In the genomic region with DNA sequence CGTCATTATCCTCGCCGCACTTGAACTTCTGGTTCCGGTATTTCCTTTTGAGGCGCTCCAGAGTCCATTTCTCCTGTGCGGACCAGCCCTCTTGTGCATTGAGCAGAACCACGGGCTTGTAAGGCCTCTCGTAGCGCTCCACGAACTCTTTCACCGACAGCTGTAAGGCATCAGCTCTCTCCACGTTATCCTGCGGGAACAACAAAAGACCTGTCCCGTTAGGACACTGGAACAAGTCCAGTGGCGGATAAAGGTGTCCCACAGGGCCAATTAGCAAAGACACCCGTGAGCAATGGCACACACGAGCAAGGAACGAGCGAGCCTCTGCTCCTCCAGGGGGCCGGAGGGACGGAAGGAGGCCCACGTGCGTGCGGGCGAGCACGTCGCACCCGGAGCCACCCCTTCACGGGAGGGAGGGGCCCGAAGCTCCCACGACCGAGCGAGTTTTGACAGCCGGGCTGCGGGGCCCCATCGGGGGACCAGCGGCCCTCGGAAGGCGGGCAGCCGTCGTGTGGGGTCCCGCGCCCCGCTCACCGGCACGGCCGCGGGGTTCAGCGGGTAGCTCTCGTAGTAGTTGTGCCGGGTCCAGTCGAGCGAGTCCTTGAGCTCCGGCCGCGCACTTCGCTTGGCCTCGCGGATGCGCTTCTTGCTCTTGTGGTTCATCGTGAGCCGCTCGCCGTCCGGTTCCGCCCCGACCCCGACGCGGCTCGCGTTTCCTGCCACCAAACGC, we compare ENCODE assay signal across 8 mouse cellular contexts. TPM values are rescaled to one million over a fixed set of nuclear protein-coding genes. Genes with fewer than 3 reads are reported as not detected.
DNase-seq lines count a peak whose midpoint lies in the region; ATAC-seq and TF ChIP-seq lines count a peak whose summit lies in the region.

No protein-coding gene starts in this region.

- peak overlapping the region; percentile 93 for H3K4me3 ChIP-seq in gastrocnemius, adult 2 months
- H3K4me3 ChIP-seq in hindbrain, embryonic 16.5 days (ENCODE audit: low read length), result peak overlapping the region; percentile 86
- peak overlapping the region; percentile 78 for H3K4me3 ChIP-seq in left cerebral cortex, adult 2 months

- peak overlapping the region; percentile 99 for H3K27ac ChIP-seq in gastrocnemius, adult 2 months
- H3K27ac ChIP-seq in hindbrain, embryonic 16.5 days (ENCODE audit: low read depth, low read length), result peak overlapping the region; percentile 98
- H3K27ac ChIP-seq in left cerebral cortex, adult 2 months, result peak overlapping the region; percentile 92

- TF ChIP-seq CTCF in gastrocnemius, adult 2 months (IDR thresholded peaks at IDR 0.05), result no peak
- TF ChIP-seq CTCF in left cerebral cortex, adult 2 months (IDR thresholded peaks at IDR 0.05), result no peak; the same call in 1 of the 2 replicates

- H3K36me3 ChIP-seq in hindbrain, embryonic 16.5 days (ENCODE audit: control insufficient read depth, insufficient read depth, low read length), result peaks cover 19% of the 10 kb centered on the region

- H3K4me2 ChIP-seq in hindbrain, embryonic 16.5 days (ENCODE audit: low read length), result peak overlapping the region; percentile 61

- H3K9me3 ChIP-seq in hindbrain, embryonic 16.5 days (ENCODE audit: control insufficient read depth, low read length), result no peaks in the 10 kb centered on the region

- peak; percentile 45 for ATAC-seq in activated CD4-positive, CD25-positive, alpha-beta regulatory T cell, adult 4 months
- peak; percentile 67 for ATAC-seq in hindbrain, embryonic 16.5 days

- intact Hi-C loops in gastrocnemius, adult 2 months (cut with DNase I), result loop anchor here (1.0 kb wide), 1 partner anchor 10 kb away; the partner anchor contains the start of gene Mfsd11
- intact Hi-C loops in left cerebral cortex, adult 2 months (cut with DNase I), result loop anchor here (1.0 kb wide), 1 partner anchor 11 kb away; the partner anchor contains the start of gene Srsf2

- peak; percentile 68 to 73 for DNase-seq in cerebellum, postnatal 36 days
- DNase-seq in gastrocnemius, adult 2 months, result peak; percentile 80
- peak; percentile 69 to 76 for DNase-seq in left cerebral cortex, adult 2 months (ENCODE audit: extremely low spot score in 1 of 2, low spot score in 2 of 2)
- DNase-seq in lung, postnatal 4 days, result peak; percentile 76 to 84
- peak; percentile 67 for DNase-seq in retina, embryonic 14.5 days (ENCODE audit: low spot score)
- peak; percentile 81 for DNase-seq in thymus, postnatal 4 days

- H3K9ac ChIP-seq in hindbrain, embryonic 16.5 days (ENCODE audit: low read depth, low read length), result peak overlapping the region; percentile 88

- WGBS in hindbrain, embryonic 16.5 days, result under 1% methylated on average over 61 of the region's 73 CpGs

- H3K4me1 ChIP-seq in hindbrain, embryonic 16.5 days (ENCODE audit: control insufficient read depth, insufficient read depth, low read depth, low read length), result peaks cover 32% of the 10 kb centered on the region

- no peaks in the 10 kb centered on the region for H3K27me3 ChIP-seq in hindbrain, embryonic 16.5 days (replicated peaks; ENCODE audit: control insufficient read depth, insufficient read depth, low read length)

RNA-seq across cellular contexts. Expression of gene Mettl23, which starts 0.4 kb away (rescaled TPM):
- polyA plus RNA-seq in activated CD4-positive, CD25-positive, alpha-beta regulatory T cell, adult 4 months (2017; shearing (Covaris generic)), result 100 to 1,000 TPM; 105 to 149 TPM
- total RNA-seq in gastrocnemius, adult 2 months (2021), result 10 to 100 TPM; 35.4 to 42.9 TPM
- polyA plus RNA-seq in hindbrain, embryonic 16.5 days (2015; fragmentation: Nextera tagmentation; extraction: Ambion mirVana), result 62.6 and 62.8 TPM in 2 replicates
- total RNA-seq in left cerebral cortex, adult 2 months (2021), result 10 to 100 TPM; 23.9 to 26.3 TPM

RNA-seq across cellular contexts. Expression of gene Jmjd6, which starts 0.6 kb away (rescaled TPM):
- 10 to 100 TPM; 50.0 to 55.7 TPM for polyA plus RNA-seq in activated CD4-positive, CD25-positive, alpha-beta regulatory T cell, adult 4 months (2017; shearing (Covaris generic))
- 10 to 100 TPM; 21.7 to 30.4 TPM for total RNA-seq in gastrocnemius, adult 2 months (2021)
- polyA plus RNA-seq in hindbrain, embryonic 16.5 days (2015; fragmentation: Nextera tagmentation; extraction: Ambion mirVana), result 67.2 and 70.2 TPM in 2 replicates
- total RNA-seq in left cerebral cortex, adult 2 months (2021), result 10 to 100 TPM; 29.7 to 35.9 TPM

RNA-seq across cellular contexts. Expression of gene Mfsd11, which starts 9.5 kb away (rescaled TPM):
- polyA plus RNA-seq in activated CD4-positive, CD25-positive, alpha-beta regulatory T cell, adult 4 months (2017; shearing (Covaris generic)), result 10 to 100 TPM; 18.9 to 21.1 TPM
- 10 to 100 TPM; 21.5 to 23.9 TPM for total RNA-seq in gastrocnemius, adult 2 months (2021)
- polyA plus RNA-seq in hindbrain, embryonic 16.5 days (2015; fragmentation: Nextera tagmentation; extraction: Ambion mirVana), result 52.1 and 52.7 TPM in 2 replicates
- 10 to 100 TPM; 39.3 to 41.8 TPM for total RNA-seq in left cerebral cortex, adult 2 months (2021)

RNA-seq across cellular contexts. Expression of gene Srsf2, which starts 10.2 kb away (rescaled TPM):
- 100 to 1,000 TPM; 256 to 305 TPM for polyA plus RNA-seq in activated CD4-positive, CD25-positive, alpha-beta regulatory T cell, adult 4 months (2017; shearing (Covaris generic))
- total RNA-seq in gastrocnemius, adult 2 months (2021), result 10 to 100 TPM; 81.8 to 84.8 TPM
- polyA plus RNA-seq in hindbrain, embryonic 16.5 days (2015; fragmentation: Nextera tagmentation; extraction: Ambion mirVana), result 469 and 518 TPM in 2 replicates
- 100 to 1,000 TPM; 150 to 158 TPM for total RNA-seq in left cerebral cortex, adult 2 months (2021)

RNA-seq across cellular contexts. Expression of gene Mxra7, which starts 14.8 kb away (rescaled TPM):
- not detected for polyA plus RNA-seq in activated CD4-positive, CD25-positive, alpha-beta regulatory T cell, adult 4 months (2017; shearing (Covaris generic))
- 10 to 100 TPM in 1 of 2 experiments, 1 to 10 TPM in 1; 6.7 to 12.7 TPM for total RNA-seq in gastrocnemius, adult 2 months (2021)
- 33.7 and 37.7 TPM in 2 replicates for polyA plus RNA-seq in hindbrain, embryonic 16.5 days (2015; fragmentation: Nextera tagmentation; extraction: Ambion mirVana)
- total RNA-seq in left cerebral cortex, adult 2 months (2021), result 10 to 100 TPM; 15.3 to 22.5 TPM

Comparison
In these comparisons a context has a peak if more than half of its experiments do, and no peak if none do; other contexts are left out.
1. Peak in every context shown above with its lines: DNase-seq, ATAC-seq, H3K4me3 ChIP-seq and H3K27ac ChIP-seq.